Mouse (Mus musculus): ENCODE measurements around the gene Gm42878.

Gene Gm42878

DNA sequence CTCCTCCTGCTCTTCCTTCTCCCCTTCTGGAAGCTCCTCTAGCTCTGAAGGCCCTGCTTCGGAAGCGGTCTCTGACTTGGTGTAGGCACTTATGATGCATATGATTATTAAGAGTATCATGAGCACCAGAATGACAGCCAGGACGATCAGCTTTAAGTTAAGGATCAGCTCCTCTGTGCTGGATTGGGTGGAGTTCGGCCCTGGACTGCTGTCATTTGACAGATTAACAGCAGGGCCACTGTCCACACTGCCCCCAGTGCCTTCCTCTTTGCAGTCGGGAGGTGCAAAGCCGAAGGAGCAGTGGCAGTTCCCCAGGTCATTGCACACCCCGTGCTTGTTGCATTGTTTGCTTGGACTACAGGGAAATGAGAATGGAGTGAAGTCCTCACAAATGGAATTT lies 44.6 kb downstream of the Gm42878 start:
- no peak for DNase-seq (ENCODE audit: low spot score in 2 of 2)

DNA sequence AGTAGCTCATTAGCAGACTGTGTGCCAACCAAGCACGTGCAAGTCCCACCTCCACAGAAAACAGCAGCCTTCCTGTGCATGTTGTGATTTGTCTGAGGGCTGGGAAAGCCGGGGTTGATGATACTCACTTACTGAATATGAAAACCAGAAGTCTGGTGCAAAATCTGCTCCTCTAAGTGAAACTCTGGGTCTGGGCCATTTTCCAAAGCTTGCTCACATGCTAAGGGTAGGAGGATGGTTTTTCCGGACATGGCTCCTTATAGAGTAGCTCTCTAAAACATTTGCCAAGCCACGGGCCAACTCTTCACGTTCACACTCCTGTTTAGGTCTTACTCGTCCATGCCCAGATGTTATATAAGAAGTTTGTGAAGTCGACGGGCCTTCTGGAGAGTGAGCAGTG lies 52.0 kb downstream of the Gm42878 start:
- peak; percentile 68 to 69 for DNase-seq (ENCODE audit: low spot score in 2 of 2)

DNA sequence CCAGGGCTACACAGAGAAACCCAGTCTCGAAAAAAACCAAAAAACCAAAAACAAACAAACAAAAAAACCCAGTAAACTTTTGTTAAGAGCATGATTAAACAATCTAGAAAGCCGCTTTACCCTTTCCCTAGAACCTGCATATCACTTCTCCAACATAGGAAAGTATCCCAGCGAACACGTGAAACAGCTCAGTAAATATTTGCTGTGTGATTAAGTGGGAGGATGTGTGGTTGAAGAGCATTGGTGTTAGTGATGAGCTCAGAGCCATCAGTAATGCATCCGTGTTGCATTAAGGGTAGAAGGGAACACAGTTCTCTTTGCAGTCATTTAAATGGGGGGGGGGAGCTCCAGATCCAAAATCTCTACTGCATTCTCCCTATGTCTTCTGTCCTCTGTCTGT lies 60.5 kb downstream of the Gm42878 start:
- DNase-seq (ENCODE audit: low spot score in 2 of 2), result no peak

DNA sequence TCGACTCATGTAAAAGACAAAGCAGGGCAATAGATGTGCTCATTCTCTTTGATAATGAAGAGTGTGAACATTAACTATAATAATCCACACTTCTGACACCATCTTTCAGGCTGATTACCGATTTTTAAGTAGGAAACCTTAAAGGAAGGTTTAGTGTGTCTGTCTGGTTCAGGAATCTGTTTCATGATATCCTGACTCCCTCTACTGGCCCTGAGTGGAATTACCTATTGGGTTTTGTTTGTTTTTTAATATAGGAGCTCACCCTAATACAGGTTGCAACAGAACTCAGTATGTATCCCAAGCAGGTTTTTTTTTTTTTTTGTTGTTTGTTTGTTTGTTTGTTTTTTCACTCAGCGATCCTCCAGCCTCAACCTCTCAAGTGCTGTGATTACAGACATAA lies 67.6 kb downstream of the Gm42878 start:
- peak in 1 of 2 experiments; percentile 59 for DNase-seq (ENCODE audit: low spot score in 2 of 2)

DNA sequence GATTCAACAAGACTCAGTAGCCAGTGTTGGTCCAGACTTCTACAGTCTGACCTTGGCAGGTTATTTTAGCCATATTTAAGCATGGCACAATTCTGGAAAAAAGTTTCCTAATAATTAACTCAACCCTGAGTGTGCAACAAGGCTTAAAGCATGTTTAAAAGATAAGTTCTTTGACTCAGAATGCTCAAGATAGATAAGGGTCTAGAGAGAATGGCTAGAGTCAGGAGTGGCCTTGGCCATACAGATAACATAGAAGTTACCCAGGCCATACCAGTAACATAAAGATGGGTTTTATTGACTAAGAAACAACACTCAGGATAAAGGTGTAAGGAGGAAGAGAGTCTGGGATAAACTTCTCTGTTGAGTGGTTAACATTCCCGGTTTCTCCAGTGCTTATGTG lies 69.2 kb downstream of the Gm42878 start:
- DNase-seq (ENCODE audit: low spot score in 2 of 2), result no peak

DNA sequence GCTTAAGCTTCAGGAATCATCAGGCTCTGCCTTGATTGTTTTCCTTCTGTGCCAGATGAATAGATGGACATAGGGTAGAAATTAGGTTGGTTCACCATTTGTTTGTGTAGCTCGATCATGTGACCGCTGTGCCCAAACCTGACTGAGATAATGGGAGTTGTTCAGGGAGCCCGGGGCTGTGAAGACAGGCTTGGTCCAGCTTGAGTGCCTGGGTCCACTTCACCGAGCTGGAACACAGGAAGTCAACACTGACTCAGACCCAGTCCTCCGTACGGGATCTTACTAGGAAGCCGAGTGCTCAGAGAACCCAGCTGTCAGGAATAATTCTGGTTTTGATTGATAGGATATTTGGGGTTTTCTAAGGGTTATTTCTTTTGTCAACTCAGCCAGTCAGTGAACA lies 70.7 kb downstream of the Gm42878 start:
- no peak for DNase-seq (ENCODE audit: low spot score in 2 of 2)

DNA sequence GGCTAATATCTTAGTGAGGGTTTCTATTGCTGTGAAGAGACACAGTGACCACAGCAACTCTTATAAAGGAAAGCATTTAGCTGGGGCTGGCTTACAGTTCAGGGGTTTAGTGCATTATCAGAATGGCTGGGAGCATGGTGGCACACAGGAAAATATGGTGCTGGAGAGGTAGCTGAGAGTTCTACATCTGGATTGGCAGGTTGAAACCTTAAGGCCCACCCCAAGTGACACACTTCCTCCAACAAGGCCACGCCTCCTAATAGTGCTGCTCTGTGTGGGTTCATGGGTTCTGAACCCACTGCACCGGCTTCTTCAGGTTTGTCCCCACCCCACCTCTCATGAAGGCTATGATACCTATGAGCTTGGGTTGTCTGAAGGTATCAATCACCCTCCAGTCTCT lies 72.9 kb downstream of the Gm42878 start:
- no peak for DNase-seq (ENCODE audit: low spot score in 2 of 2)

DNA sequence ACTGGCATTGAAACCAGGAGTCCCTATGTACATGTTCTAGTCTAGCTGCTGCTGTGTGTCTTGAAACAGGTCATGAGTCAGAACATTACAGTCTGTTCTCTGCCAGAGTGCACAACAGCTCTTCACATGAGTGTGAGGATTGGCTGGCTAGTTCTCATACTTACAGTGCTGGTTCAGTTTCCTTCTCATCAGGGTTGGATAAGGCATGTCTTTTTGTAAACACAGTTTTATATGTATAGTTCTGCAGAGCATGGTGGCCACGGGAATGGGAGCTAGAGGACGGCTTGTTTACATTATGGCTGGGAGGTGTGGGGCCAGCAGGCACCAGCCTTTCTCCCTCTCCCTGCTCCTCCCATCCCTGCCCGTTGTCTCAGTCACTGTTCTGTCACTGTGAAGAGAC lies 75.7 kb downstream of the Gm42878 start:
- no peak for DNase-seq (ENCODE audit: low spot score in 2 of 2)

Data from right cerebral cortex, adult 2 months (tissue).